ENCODE assay signal across 19 mouse cellular contexts in genomic region chr11:120520498-120520897, GRCm38 (mm10). TPM values are rescaled to one million over a fixed set of nuclear protein-coding genes. Genes with fewer than 3 reads are reported as not detected.
DNase-seq lines count a peak whose midpoint lies in the region; ATAC-seq and TF ChIP-seq lines count a peak whose summit lies in the region.
"Had no signal": no experiment of that assay in that cellular context is flagged by ENCODE, and none has a peak within 500 bp of the region (broad histone marks: within the 10 kb centered on the region; RNA-seq: fewer than 3 reads in every experiment).

No protein-coding gene starts in this region.

- H3K27me3 ChIP-seq in cerebellum, adult 2 months (ENCODE audit: control insufficient read depth, insufficient read depth, low read length), result no peaks in the 10 kb centered on the region
- H3K27me3 ChIP-seq in heart, embryonic 13.5 days (replicated peaks), result 0 out of 2 replicates have a peak, but pooled peaks cover 5% of the 10 kb centered on the region
- H3K27me3 ChIP-seq in heart, postnatal 0 days (ENCODE audit: control insufficient read depth, insufficient read depth, low read length), result no peaks in the 10 kb centered on the region
- H3K27me3 ChIP-seq: CH12.LX; embryonic facial prominence, embryonic 12.5 days; neural tube, embryonic 12.5 days had no signal

- peak overlapping the region; percentile 69 for H3K9ac ChIP-seq in heart, embryonic 13.5 days
- H3K9ac ChIP-seq in heart, postnatal 0 days (replicated peaks; ENCODE audit: low read depth, low read length), result no peak overlapping the region
- H3K9ac ChIP-seq: neural tube, embryonic 12.5 days had no signal

- no peak overlapping the region for H3K4me2 ChIP-seq in heart, embryonic 13.5 days
- H3K4me2 ChIP-seq in heart, postnatal 0 days (ENCODE audit: low read depth, low read length), result no peak overlapping the region
- H3K4me2 ChIP-seq: embryonic facial prominence, embryonic 12.5 days; hindbrain, embryonic 13.5 days; neural tube, embryonic 12.5 days had no signal

- H3K9me3 ChIP-seq in heart, embryonic 13.5 days, result no peaks in the 10 kb centered on the region
- no peaks in the 10 kb centered on the region for H3K9me3 ChIP-seq in heart, postnatal 0 days (replicated peaks; ENCODE audit: control insufficient read depth, low read length)
- H3K9me3 ChIP-seq: embryonic facial prominence, embryonic 12.5 days; hindbrain, embryonic 13.5 days; neural tube, embryonic 12.5 days had no signal

- H3K36me3 ChIP-seq in heart, embryonic 13.5 days, result no peaks in the 10 kb centered on the region
- no peaks in the 10 kb centered on the region for H3K36me3 ChIP-seq in heart, postnatal 0 days (replicated peaks; ENCODE audit: control insufficient read depth, insufficient read depth, low read length)
- no peaks in the 10 kb centered on the region for H3K36me3 ChIP-seq in macrophage (ENCODE audit: inconsistent target)
- H3K36me3 ChIP-seq: embryonic facial prominence, embryonic 12.5 days; hindbrain, embryonic 13.5 days; neural tube, embryonic 12.5 days had no signal

- no peak for ATAC-seq in heart, embryonic 13.5 days (ENCODE audit: extremely low read depth, insufficient number of reproducible peaks, low FRiP score, low TSS enrichment)
- no peak for ATAC-seq in heart, postnatal 0 days (ENCODE audit: insufficient read depth, low read depth)
- ATAC-seq: midbrain, embryonic 16.5 days had no signal

- TF ChIP-seq EP300 in heart, postnatal 0 days (IDR thresholded peaks at IDR 0.05; ENCODE audit: low read depth), result no peak

- H3K79me2 ChIP-seq in macrophage (ENCODE audit: inconsistent target), result no peaks in the 10 kb centered on the region

- no peak overlapping the region for H3K4me3 ChIP-seq in cerebellum, adult 2 months (replicated peaks; ENCODE audit: insufficient read depth, low read depth, low read length)
- H3K4me3 ChIP-seq in heart, embryonic 13.5 days, result no peak overlapping the region
- no peak overlapping the region for H3K4me3 ChIP-seq in heart, postnatal 0 days (ENCODE audit: low read depth, low read length)
- H3K4me3 ChIP-seq in macrophage (ENCODE audit: inconsistent target), result no peak overlapping the region
- H3K4me3 ChIP-seq: embryonic facial prominence, embryonic 12.5 days; hindbrain, embryonic 13.5 days; neural tube, embryonic 12.5 days had no signal

- TF ChIP-seq POLR2A in cerebellum, adult 2 months (IDR thresholded peaks at IDR 0.05; ENCODE audit: borderline replicate concordance, insufficient read depth, low read length), result no peak

- TF ChIP-seq CTCF in cerebellum, adult 2 months (IDR thresholded peaks at IDR 0.05; ENCODE audit: borderline replicate concordance, insufficient read depth, low read depth, low read length), result no peak
- no peak for TF ChIP-seq CTCF in heart, postnatal 0 days (IDR thresholded peaks at IDR 0.05; ENCODE audit: low read depth)

- DNase-seq in cerebellum, adult 2 months, result no peak
- DNase-seq in cerebellum, adult 8-10 months, result no peak
- no peak for DNase-seq in heart, adult 9 months (ENCODE audit: low spot score in 2 of 2)
- DNase-seq in heart, postnatal 0 days (ENCODE audit: low spot score), result no peak
- no peak for DNase-seq in embryo, embryonic 10 days (ENCODE audit: low spot score)
- DNase-seq in testis, postnatal 10 days (ENCODE audit: low spot score), result no peak
- DNase-seq: thymus, adult 18-20 months had no signal

- peaks cover 21% of the 10 kb centered on the region for H3K4me1 ChIP-seq in cerebellum, adult 2 months (ENCODE audit: control insufficient read depth, insufficient read depth, low read length)
- H3K4me1 ChIP-seq in heart, embryonic 13.5 days, result peaks cover 33% of the 10 kb centered on the region
- H3K4me1 ChIP-seq in heart, postnatal 0 days (ENCODE audit: control insufficient read depth, insufficient read depth), result peaks cover 15% of the 10 kb centered on the region
- H3K4me1 ChIP-seq: embryonic facial prominence, embryonic 12.5 days; hindbrain, embryonic 13.5 days had no signal

- 0 out of 2 replicates have a peak overlapping the region, but pooled peaks have one; percentile 2 for H3K27ac ChIP-seq in cerebellum, adult 2 months (ENCODE audit: insufficient read depth, low read length)
- 0 out of 2 replicates have a peak overlapping the region, but pooled peaks have one; percentile 9 for H3K27ac ChIP-seq in heart, embryonic 13.5 days (replicated peaks)
- peak overlapping the region; percentile 84 for H3K27ac ChIP-seq in heart, postnatal 0 days (ENCODE audit: low read depth)
- H3K27ac ChIP-seq in macrophage, result peak overlapping the region; percentile 79
- H3K27ac ChIP-seq: embryonic facial prominence, embryonic 12.5 days; hindbrain, embryonic 13.5 days; neural tube, embryonic 12.5 days had no signal

- 85% methylated on average over 9 of the region's 9 CpGs for WGBS in cerebellum, adult 2 months
- 64% methylated on average over 9 of the region's 9 CpGs for WGBS in heart, embryonic 13.5 days
- WGBS in heart, postnatal 0 days, result 63% methylated on average over 9 of the region's 9 CpGs
- WGBS in macrophage (ENCODE audit: missing documents), result 97% methylated on average over 9 of the region's 9 CpGs

RNA-seq across cellular contexts. Expression of gene Gcgr, which starts 10.0 kb away (rescaled TPM):
- 1.8 and 2.1 TPM in 2 replicates for polyA plus RNA-seq in cerebellum, adult 2 months (2012; rRNA removed)
- polyA plus RNA-seq in heart, embryonic 13.5 days (2015; fragmentation: Nextera tagmentation; extraction: Ambion mirVana), result 2.1 and 2.4 TPM in 2 replicates
- total RNA-seq in heart, postnatal 0 days (2014; rRNA removed; ENCODE audit: low replicate concordance), result 0.23 and 1.9 TPM in 2 replicates
- 0.81 and 1.3 TPM in 2 replicates for polyA plus RNA-seq in heart, postnatal 0 days (2015; fragmentation: Nextera tagmentation; extraction: Ambion mirVana)
- under 1 TPM in 1 of 26 experiments, not detected in 25; 0.38 TPM for total RNA-seq in macrophage (2018; cell fraction: chromatin; rRNA removed)
- total RNA-seq in macrophage (2018; cell fraction: cytosol; rRNA removed), result under 1 TPM in 1 of 26 experiments, not detected in 25; 0.09 TPM
- total RNA-seq in macrophage (2018; cell fraction: nucleus; rRNA removed), result not detected
- polyA plus RNA-seq in macrophage (2018), result 0.09 TPM in 1 of 3 replicates, not detected in the others
- total RNA-seq: megakaryocyte, adult 5-6 weeks had no signal

RNA-seq across cellular contexts. Expression of gene Slc25a10, which starts 28.9 kb away (rescaled TPM):
- polyA plus RNA-seq in cerebellum, adult 2 months (2012; rRNA removed), result 38.9 and 39.3 TPM in 2 replicates
- polyA plus RNA-seq in heart, embryonic 13.5 days (2015; fragmentation: Nextera tagmentation; extraction: Ambion mirVana), result 42.9 and 43.2 TPM in 2 replicates
- 66.8 and 74.3 TPM in 2 replicates for total RNA-seq in heart, postnatal 0 days (2014; rRNA removed; ENCODE audit: low replicate concordance)
- 30.3 and 33.8 TPM in 2 replicates for polyA plus RNA-seq in heart, postnatal 0 days (2015; fragmentation: Nextera tagmentation; extraction: Ambion mirVana)
- 100 to 1,000 TPM in 12 of 26 experiments, 10 to 100 TPM in 14; 25.0 to 305 (median 89.7) TPM for total RNA-seq in macrophage (2018; cell fraction: chromatin; rRNA removed)
- 100 to 1,000 TPM in 12 of 26 experiments, 10 to 100 TPM in 14; 40.6 to 213 (median 80.2) TPM for total RNA-seq in macrophage (2018; cell fraction: cytosol; rRNA removed)
- total RNA-seq in macrophage (2018; cell fraction: nucleus; rRNA removed), result 100 to 1,000 TPM in 7 of 26 experiments, 10 to 100 TPM in 19; 21.3 to 159 (median 69.5) TPM
- polyA plus RNA-seq in macrophage (2018), result 29.6 to 61.7 TPM (median 44.6 TPM) in 3 replicates

RNA-seq across cellular contexts. Expression of gene Mcrip1, which starts 29.0 kb away (rescaled TPM):
- 159 and 168 TPM in 2 replicates for polyA plus RNA-seq in cerebellum, adult 2 months (2012; rRNA removed)
- 134 and 140 TPM in 2 replicates for polyA plus RNA-seq in heart, embryonic 13.5 days (2015; fragmentation: Nextera tagmentation; extraction: Ambion mirVana)
- 66.9 and 93.5 TPM in 2 replicates for total RNA-seq in heart, postnatal 0 days (2014; rRNA removed; ENCODE audit: low replicate concordance)
- polyA plus RNA-seq in heart, postnatal 0 days (2015; fragmentation: Nextera tagmentation; extraction: Ambion mirVana), result 136 and 138 TPM in 2 replicates
- total RNA-seq in macrophage (2018; cell fraction: chromatin; rRNA removed), result 10 to 100 TPM in 25 of 26 experiments, 1 to 10 TPM in 1; 7.3 to 29.2 (median 19.9) TPM
- 10 to 100 TPM; 42.4 to 81.4 (median 58.1) TPM for total RNA-seq in macrophage (2018; cell fraction: cytosol; rRNA removed)
- 10 to 100 TPM; 22.8 to 50.9 (median 31.9) TPM for total RNA-seq in macrophage (2018; cell fraction: nucleus; rRNA removed)
- 36.9 to 60.9 TPM (median 57.7 TPM) in 3 replicates for polyA plus RNA-seq in macrophage (2018)

RNA-seq across cellular contexts. Expression of gene Ppp1r27, which starts 30.4 kb away (rescaled TPM):
- polyA plus RNA-seq in cerebellum, adult 2 months (2012; rRNA removed), result not detected in 2 replicates
- polyA plus RNA-seq in heart, embryonic 13.5 days (2015; fragmentation: Nextera tagmentation; extraction: Ambion mirVana), result not detected in 2 replicates
- total RNA-seq in heart, postnatal 0 days (2014; rRNA removed; ENCODE audit: low replicate concordance), result not detected in 2 replicates
- 0.20 TPM in 1 of 2 replicates, not detected in the other for polyA plus RNA-seq in heart, postnatal 0 days (2015; fragmentation: Nextera tagmentation; extraction: Ambion mirVana)
- total RNA-seq in macrophage (2018; cell fraction: chromatin; rRNA removed), result not detected
- total RNA-seq in macrophage (2018; cell fraction: cytosol; rRNA removed), result under 1 TPM in 1 of 26 experiments, not detected in 25; 0.33 TPM
- not detected for total RNA-seq in macrophage (2018; cell fraction: nucleus; rRNA removed)
- polyA plus RNA-seq in macrophage (2018), result not detected in 3 replicates
- total RNA-seq: CH12.LX; layer of hippocampus, postnatal 10 days; left cerebral cortex, postnatal 10 days; megakaryocyte, adult 5-6 weeks had no signal
- polyA plus RNA-seq: frontal cortex, adult 2 months; hindbrain, embryonic 13.5 days; liver, adult 2 months; midbrain, embryonic 16.5 days; neural tube, embryonic 12.5 days had no signal

RNA-seq across cellular contexts. Expression of gene Mrpl12, which starts 36.1 kb away (rescaled TPM):
- polyA plus RNA-seq in cerebellum, adult 2 months (2012; rRNA removed), result 108 and 119 TPM in 2 replicates
- polyA plus RNA-seq in heart, embryonic 13.5 days (2015; fragmentation: Nextera tagmentation; extraction: Ambion mirVana), result 212 and 228 TPM in 2 replicates
- 119 and 161 TPM in 2 replicates for total RNA-seq in heart, postnatal 0 days (2014; rRNA removed; ENCODE audit: low replicate concordance)
- polyA plus RNA-seq in heart, postnatal 0 days (2015; fragmentation: Nextera tagmentation; extraction: Ambion mirVana), result 308 and 315 TPM in 2 replicates
- total RNA-seq in macrophage (2018; cell fraction: chromatin; rRNA removed), result 10 to 100 TPM in 13 of 26 experiments, 1 to 10 TPM in 13; 1.7 to 22.3 (median 10.5) TPM
- total RNA-seq in macrophage (2018; cell fraction: cytosol; rRNA removed), result 10 to 100 TPM; 28.7 to 57.8 (median 43.9) TPM
- 10 to 100 TPM in 19 of 26 experiments, 1 to 10 TPM in 7; 5.3 to 29.6 (median 13.6) TPM for total RNA-seq in macrophage (2018; cell fraction: nucleus; rRNA removed)
- polyA plus RNA-seq in macrophage (2018), result 28.2 to 81.1 TPM (median 37.6 TPM) in 3 replicates

Comparison
In these comparisons a context has a peak if more than half of its experiments do, and no peak if none do; other contexts are left out.
1. H3K27ac ChIP-seq: peak in every context shown above with its lines; median percentile 84 in heart, postnatal 0 days; 79 in macrophage; 9 in heart, embryonic 13.5 days; 2 in cerebellum, adult 2 months.